Mouse (Mus musculus) layer of hippocampus, postnatal 36 days (tissue): ENCODE measurements around the gene Hoxa11. TPM values are rescaled to one million over a fixed set of nuclear protein-coding genes. Genes with fewer than 3 reads are reported as not detected.

Experiments used
- DNase-seq, 2 experiments: peaks; one replicate each; pipeline ENCODE4 v3.0.0; 2022
- microRNA-seq, 2 experiments: library from miRNA; unstranded; fragments of <30 nt; microRNA quantifications; one replicate each; pipeline ENCODE4 v1.2.0; 2021
- total RNA-seq, 2 experiments: library from RNA; stranded (reverse); gene quantifications; 2 replicates each; pipeline ENCODE4 v1.2.3; 2021

Hoxa11 gene
- total RNA-seq, 2 experiments from 2014 or later, result not detected

- DNase-seq, result no peak
Observed at GRCm38 (mm10) chr6:52205638-52206621, 39.7 kb downstream of the Hoxa11 start.

GRCm38 (mm10) chr6:52205221-52205620 lies 40.4 kb downstream of the Hoxa11 start:
- DNase-seq, result no peak

- DNase-seq, result no peak
Observed at GRCm38 (mm10) chr6:52204050-52204752, 41.4 kb downstream of the Hoxa11 start, which contains the start of gene Hoxa5. Gene Hoxa5, minus strand, starts transcription at chr6:52204587.

GRCm38 (mm10) chr6:52203371-52204049 lies 42.1 kb downstream of the Hoxa11 start:
- no peak for DNase-seq

- no peak for DNase-seq
Observed at GRCm38 (mm10) chr6:52203121-52203370, 42.6 kb downstream of the Hoxa11 start.

- no peak for DNase-seq
Observed at GRCm38 (mm10) chr6:52202362-52203120, 43.1 kb downstream of the Hoxa11 start.

- DNase-seq, result no peak
Observed at GRCm38 (mm10) chr6:52201269-52201668, 44.3 kb downstream of the Hoxa11 start.

- DNase-seq, result no peak
Observed at GRCm38 (mm10) chr6:52200751-52201250, 44.8 kb downstream of the Hoxa11 start.

- DNase-seq, result no peak
Observed at GRCm38 (mm10) chr6:52200073-52200750, 45.4 kb downstream of the Hoxa11 start.

GRCm38 (mm10) chr6:52197271-52197670 lies 48.3 kb downstream of the Hoxa11 start:
- no peak for DNase-seq

- DNase-seq, result no peak
Observed at GRCm38 (mm10) chr6:52196811-52197210, 48.8 kb downstream of the Hoxa11 start.

GRCm38 (mm10) chr6:52194690-52195089 lies 50.9 kb downstream of the Hoxa11 start:
- no peak for DNase-seq

Small RNA genes lying within 50 kb of the gene (microRNA-seq; reads per million reads assigned to microRNA genes)
- gene Mir196b, result 12.9 to 15.8 reads per million in 2 experiments

Other genes with a start within 250 kb of the Hoxa11 start
- gene Skap2, start 233.3 kb downstream of the Hoxa11 start, total RNA-seq, result 10 to 100 TPM; 16.7 to 16.9 TPM
- not detected for gene Hoxa1, start 87.5 kb downstream of the Hoxa11 start, total RNA-seq
- not detected for gene Hoxa2, start 81.0 kb downstream of the Hoxa11 start, total RNA-seq
- not detected for gene 5730596B20Rik, start 68.3 kb downstream of the Hoxa11 start, total RNA-seq
- gene Hoxa4, start 54.1 kb downstream of the Hoxa11 start, total RNA-seq, result not detected
- not detected for gene Hoxa5, start 41.2 kb downstream of the Hoxa11 start, total RNA-seq
- gene Hoxa6, start 37.1 kb downstream of the Hoxa11 start, total RNA-seq, result not detected
- not detected for gene Hoxa3, start 32.5 kb downstream of the Hoxa11 start, total RNA-seq
- not detected for gene Gm28308, start 32.5 kb downstream of the Hoxa11 start, total RNA-seq
- gene Hoxa7, start 24.0 kb downstream of the Hoxa11 start, total RNA-seq, result not detected
- gene Hoxa9, start 14.7 kb downstream of the Hoxa11 start, total RNA-seq, result not detected
- gene Hoxa10, start 5.0 kb downstream of the Hoxa11 start, total RNA-seq, result not detected
- not detected for gene Hoxa13, start 15.1 kb upstream of the Hoxa11 start, total RNA-seq
- gene Evx1, start 67.7 kb upstream of the Hoxa11 start, total RNA-seq, result not detected